Mouse (Mus musculus) T-helper 1 cell (primary cell): ENCODE data around the gene Tm2d3.

Experiments used
- in situ Hi-C: fragments of 300-600 bp; cut with MboI, MseI; formaldehyde crosslinking; loops from one replicate; pipeline ENCODE4 v1.15.1; 2025; ENCODE audit warnings: high pct_unique_total_duplicates

Tm2d3 gene

DNA sequence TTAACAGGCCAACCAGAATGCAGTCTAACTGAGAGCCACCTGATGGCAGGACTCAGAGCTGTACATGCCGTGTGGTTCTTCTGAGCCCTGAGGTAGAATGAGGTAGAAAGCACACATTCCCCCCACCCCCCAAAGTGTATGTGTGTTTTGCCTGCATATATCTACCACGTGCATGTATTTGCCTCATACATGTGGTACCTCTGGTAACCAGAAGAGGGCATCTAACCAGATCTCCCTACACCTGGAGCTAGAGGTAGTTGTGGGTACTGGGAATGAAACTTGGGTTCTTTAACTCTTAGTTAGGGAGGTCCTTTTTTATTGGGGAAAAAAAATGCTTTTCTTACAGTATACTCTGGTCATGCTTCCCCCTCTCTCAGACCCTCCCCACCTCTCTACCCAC is 5.5 kb downstream of the Tm2d3 start:
- in situ Hi-C loops: loop anchor here (5.0 to 25.0 kb wide), 2 partner anchors 49 to 1309 kb away; partner anchors contain the start of genes Mcee and Mphosph10

DNA sequence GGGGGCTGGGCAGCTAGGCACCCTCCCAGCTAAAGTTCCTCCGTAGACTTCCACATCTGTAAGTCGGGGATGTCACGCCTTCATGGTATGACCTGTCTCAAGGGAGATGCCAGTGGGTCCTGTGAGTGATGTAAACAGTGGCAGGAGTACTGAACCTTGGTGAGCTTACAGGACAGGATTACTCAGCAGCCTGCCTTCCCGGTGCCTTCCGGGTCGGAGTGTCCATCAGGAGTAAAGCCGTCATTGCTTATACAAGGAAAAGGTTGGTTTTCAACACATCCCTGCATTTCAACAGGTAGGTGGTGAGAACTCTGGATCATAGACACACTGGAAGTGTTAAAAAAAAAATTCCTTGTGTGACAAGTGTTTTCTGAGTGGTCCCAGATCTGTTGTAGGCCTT is 11.1 kb downstream of the Tm2d3 start:
- in situ Hi-C loops: loop anchor here (5.0 kb wide), 1 partner anchor 355 kb away; the partner anchor contains the start of gene Snrpa1

DNA sequence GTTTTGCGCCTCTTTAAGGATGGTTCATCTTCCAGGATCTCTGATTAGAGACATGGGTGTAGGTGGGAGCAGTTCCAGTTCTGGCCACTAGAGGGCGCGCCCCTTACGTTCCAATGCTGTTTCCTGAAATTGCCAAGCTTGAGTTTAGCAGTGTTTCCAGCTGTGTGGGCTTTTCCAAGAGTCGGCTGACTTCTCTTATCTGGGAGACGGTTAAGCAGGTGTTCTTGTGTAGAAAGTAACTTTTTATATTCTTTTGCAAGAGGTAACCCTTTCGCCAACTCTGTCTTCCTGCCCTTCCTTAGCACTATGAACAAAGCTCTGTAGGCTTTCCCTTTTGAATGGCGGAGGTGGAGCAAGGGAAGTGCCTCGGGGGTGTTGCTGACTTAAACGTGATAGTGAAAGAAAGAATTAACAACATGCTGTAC is 13.9 kb downstream of the Tm2d3 start:
- in situ Hi-C loops: loop anchor here (5.0 kb wide), 1 partner anchor 352 kb away; the partner anchor contains the start of gene Snrpa1

DNA sequence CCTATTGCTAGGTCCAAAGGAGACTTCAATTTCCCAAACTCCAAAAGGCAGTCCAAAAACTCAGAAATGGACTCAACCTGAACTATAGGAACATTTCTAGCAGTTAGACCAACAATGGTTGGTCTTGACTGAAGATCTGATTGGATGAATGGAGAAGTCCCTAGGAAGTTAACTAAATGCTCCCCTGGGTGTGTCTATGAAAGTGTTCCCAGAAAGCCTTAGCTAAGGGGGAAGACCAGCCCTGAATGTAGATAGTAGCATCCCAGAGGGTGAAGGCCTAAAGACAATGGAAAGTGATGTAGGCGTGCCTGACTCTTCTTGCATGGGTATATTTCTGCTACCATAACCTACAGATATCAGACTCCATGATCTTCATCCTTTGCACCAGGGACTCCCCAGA is 17.5 kb downstream of the Tm2d3 start:
- in situ Hi-C loops: no loop called here

DNA sequence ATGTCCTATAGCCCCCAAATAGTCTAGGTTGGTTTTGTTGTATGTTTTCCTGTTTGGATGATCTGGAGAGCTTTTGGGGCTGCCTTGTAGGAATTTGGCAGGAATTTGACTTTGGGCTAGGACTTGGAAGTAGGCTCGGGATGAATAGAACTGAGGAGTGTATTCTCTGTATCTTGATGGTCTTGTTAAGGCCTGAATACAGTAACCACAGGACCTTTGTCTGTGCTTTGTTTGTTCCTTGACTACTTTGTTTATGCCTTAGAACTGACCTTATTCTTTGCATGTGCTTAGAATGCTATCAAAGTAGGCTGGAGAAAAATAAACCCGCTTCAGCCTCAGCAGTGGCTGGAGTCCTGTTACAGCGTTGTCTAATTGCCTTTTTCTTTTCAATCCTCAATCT is 19.3 kb downstream of the Tm2d3 start:
- in situ Hi-C loops: no loop called here

DNA sequence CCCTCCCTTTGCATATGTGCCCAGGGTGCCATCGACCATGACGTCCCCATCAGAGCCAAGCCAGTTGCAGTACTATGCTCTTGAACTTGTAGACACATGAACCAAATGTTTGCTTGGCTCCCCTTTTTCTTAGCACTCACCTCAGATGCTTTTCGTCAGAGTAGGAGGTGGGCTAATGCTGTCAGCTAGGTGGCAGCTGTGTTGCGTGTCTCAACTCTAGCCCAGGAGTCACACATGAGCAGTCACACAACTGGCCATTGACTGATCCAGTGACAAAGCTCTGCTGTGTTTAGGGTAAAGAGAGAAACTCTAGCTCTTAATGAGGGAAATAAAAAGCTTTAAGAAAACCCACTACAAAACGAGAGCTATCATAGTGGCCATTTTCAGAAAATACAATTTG is 22.8 kb downstream of the Tm2d3 start:
- in situ Hi-C loops: no loop called here

DNA sequence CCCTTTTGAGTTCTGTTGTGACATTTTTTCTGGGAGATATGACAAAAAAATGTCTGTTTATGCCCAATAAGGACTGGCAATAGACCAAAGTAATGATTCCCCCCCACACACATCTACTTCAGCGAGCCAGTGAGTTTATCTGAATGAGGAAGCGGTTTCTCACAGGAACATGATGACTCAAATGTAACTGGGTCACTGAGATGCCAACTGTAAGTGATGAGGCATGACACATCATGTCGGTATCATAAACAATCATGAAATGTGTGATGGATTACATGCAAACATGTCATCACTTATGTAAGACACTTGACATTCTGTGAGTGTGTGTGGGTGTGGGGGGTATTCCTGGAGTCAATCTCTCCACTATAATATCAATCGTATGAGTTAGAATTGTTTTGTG is 23.3 kb downstream of the Tm2d3 start:
- in situ Hi-C loops: no loop called here

DNA sequence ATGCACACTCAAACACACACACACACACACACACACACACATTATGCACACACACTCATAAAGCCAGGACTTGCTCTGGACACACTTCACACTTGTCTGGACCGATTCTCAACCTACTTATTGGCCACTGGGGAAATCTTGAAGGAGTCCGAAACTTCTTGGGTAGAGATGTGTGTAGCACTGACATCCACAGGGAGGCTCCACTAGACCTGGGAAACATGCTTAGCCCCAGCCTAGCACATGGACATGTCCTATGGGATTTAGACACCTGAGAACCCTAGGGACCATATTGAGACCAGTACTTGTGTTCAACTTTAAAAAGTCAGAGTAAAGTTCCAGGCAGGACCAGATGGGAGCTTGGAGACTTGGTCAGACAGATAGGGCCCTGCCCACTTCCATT is 43.1 kb downstream of the Tm2d3 start:
- in situ Hi-C loops: no loop called here

DNA sequence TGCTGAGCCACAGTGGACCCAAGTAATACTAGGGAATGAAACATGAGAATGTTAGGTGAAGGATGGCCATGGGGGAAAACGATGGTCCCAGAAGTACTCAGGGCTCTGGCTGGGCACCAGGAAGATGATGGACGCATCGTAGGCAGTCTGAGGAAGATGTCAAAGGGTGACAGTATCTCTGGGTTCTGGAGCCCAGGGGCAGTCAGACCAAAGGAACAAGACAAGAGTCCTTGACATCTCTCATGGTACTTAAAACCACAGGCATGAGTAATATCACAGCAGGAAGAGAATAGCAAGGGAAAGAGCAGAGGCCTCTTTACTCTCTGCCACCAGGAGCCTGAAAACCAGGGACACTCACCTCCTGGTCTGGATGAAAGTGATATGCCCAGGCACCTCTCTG is 44.3 kb downstream of the Tm2d3 start:
- in situ Hi-C loops: no loop called here

DNA sequence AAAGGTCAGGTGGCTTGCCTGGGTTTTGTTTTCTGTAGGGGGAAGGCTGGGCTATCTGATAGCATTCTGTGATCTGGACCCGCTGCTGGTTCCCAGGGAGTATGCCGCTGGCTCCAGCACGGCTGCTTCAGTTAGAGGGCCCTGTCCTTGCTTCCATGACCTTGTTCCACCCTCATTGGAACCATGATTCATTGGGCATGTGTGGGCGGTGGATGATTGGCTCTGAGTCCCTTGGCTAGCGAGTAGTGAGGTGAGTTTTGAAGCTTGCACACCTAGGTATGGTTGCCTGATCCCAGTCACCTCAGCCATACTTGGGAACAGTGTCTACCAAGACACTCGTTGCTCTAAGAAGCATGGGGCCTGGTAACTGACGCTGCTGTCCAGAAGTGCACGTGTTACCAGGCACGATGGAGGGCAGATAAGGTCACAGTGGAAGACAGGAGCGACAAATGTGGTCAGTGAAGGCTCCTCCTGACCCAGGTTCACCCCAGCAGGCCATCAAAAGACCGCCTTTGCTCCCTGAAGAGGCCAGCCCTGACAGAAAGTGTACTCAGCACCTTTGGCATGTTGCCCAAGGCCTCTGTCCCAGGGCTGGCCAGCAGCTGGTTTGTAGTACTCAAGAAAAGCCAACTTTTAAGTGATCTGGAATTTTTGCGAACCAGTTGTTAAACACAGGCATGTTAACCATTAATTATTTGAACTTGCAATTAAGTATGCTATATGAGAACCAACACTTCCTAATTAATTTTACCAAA is 46.5 kb downstream of the Tm2d3 start:
- in situ Hi-C loops: no loop called here

DNA sequence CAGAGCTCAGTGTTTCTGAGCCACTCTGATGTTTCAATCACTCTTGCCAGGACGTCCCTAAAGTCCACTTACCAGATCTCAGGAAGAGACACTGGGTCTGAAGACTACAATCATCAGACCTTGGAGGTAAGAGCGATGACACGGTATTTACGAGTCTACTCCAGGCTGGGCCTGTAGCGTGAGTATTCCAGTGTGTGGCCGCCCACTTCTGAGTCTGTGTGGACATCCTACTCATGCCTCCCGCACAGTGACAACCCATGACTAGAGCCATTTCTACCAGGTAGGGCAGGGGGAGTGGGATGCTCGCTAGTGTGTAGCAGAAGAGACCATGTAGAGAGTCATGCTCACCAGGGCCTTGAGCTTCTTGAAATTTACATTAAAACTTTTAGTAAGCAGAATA is 51.9 kb downstream of the Tm2d3 start:
- in situ Hi-C loops: no loop called here

DNA sequence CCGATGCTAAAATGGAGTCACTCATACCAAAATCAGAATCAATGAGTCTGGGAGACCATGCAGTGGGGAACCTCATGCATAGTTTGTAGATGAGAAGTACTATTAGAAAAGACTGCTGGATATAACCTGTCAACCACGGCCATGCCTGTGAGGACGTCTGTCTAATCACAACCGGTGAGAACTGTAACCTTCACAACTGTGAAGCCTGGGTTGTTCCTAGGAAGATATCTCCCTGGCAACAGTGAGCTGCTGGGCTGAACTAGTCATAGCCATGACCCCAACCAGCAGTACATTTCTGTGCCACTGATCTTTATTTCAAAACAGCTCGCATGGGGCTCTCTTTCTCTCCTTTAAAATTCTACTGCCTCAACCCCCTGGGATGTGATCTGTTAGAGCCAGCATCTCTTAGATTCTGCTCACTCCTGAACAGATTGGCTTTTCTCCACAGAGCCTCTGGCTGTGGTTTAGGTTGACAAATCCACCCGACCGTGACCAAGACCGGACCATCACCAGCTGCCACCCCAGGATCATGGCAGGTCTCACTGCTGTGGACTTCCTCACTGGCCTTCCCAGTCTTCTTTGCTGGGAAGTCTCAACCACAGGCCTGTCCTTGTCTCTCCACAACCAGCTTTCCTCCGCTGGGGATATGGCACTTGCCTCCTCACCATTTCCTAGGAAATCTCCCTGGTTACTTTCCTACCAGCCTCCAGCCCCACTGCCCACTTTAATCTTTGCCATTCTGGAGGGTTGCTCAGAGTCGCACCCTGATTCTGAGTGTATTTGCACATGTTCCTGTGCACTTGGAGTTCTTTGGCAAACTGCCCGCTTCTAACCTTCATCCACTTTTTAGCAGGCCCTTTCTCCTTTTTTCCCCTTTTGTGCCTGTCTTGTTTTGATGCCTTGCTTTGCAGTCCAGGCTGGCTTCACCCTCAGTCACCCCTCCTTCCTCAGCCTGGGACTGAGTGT is 57.3 kb downstream of the Tm2d3 start:
- in situ Hi-C loops: no loop called here
